Mouse (Mus musculus) MEL (cell line): Measurements from ENCODE around the gene Gm45234.

ENCODE experiments used
- CHD1 ChIP-seq: IDR thresholded peaks from 2 replicates; pipeline ENCODE4 v1.6.1; 2012; ENCODE audit warnings: low read depth, mild to moderate bottlenecking, inconsistent platforms, low read length, improper control_type of control experiment
- CTCF ChIP-seq, 3 experiments: IDR thresholded peaks in 2 of 3; conservative IDR thresholded peaks in 1 of 3; 2 replicates each; pipeline ENCODE4 v1.5.1; 2011 to 2012; ENCODE audit warnings: low read length in 3 of 3, low read depth in 2 of 3, mild to moderate bottlenecking in 2 of 3, improper control_type of control experiment in 1 of 3, inconsistent platforms in 1 of 3, mixed read lengths in 1 of 3, moderate library complexity in 1 of 3; ENCODE audit not compliant: control insufficient read depth in 1 of 3, insufficient read depth in 1 of 3, poor library complexity in 1 of 3, severe bottlenecking in 1 of 3
- EP300 ChIP-seq, 2 experiments: IDR thresholded peaks; 2 replicates each; pipeline ENCODE4 v1.6.1; 2011; ENCODE audit warnings: improper control_type of control experiment in 2 of 2, low read length in 2 of 2, low read depth in 1 of 2, mild to moderate bottlenecking in 1 of 2
- MAFK ChIP-seq: IDR thresholded peaks from 2 replicates; pipeline ENCODE4 v1.6.1; 2011; ENCODE audit warnings: low read depth, mild to moderate bottlenecking, low read length, improper control_type of control experiment, borderline replicate concordance
- MAX ChIP-seq: IDR thresholded peaks from 2 replicates; pipeline ENCODE4 v1.6.1; 2011; ENCODE audit warnings: low read length, improper control_type of control experiment
- NELFE ChIP-seq: IDR thresholded peaks from 2 replicates; pipeline ENCODE4 v1.6.1; 2011; ENCODE audit warnings: low read depth, low read length, improper control_type of control experiment
- POLR2A ChIP-seq, 2 experiments: IDR thresholded peaks; 2 replicates each; pipeline ENCODE4 v1.6.1; 2011 to 2012; ENCODE audit warnings: low read length in 2 of 2, mild to moderate bottlenecking in 2 of 2, control low read depth in 1 of 2, improper control_type of control experiment in 1 of 2, low read depth in 1 of 2, moderate library complexity in 1 of 2; ENCODE audit not compliant: control insufficient read depth in 1 of 2, insufficient read depth in 1 of 2, poor library complexity in 1 of 2
- SIN3A ChIP-seq: IDR thresholded peaks from 2 replicates; pipeline ENCODE4 v1.6.1; 2012; ENCODE audit warnings: low read length, improper control_type of control experiment, inconsistent platforms
- USF1 ChIP-seq: IDR thresholded peaks from 2 replicates; pipeline ENCODE4 v1.6.1; 2014; ENCODE audit warnings: low read depth, mild to moderate bottlenecking, inconsistent platforms, low read length, improper control_type of control experiment, moderate library complexity
- ZKSCAN1 ChIP-seq: IDR thresholded peaks from 2 replicates; pipeline ENCODE4 v1.6.1; 2012; ENCODE audit warnings: low read depth, mild to moderate bottlenecking, inconsistent platforms, low read length, improper control_type of control experiment, moderate library complexity

GRCm38 (mm10) chr6:124729850-124730705 lies 25.7 kb downstream of the Gm45234 start:
- TF ChIP-seq NELFE (no peak), MAX (no peak), CHD1 (no peak), SIN3A (no peak), CTCF (IDR thresholded peaks at IDR 0.05 in 2 of 3, conservative IDR thresholded peaks at IDR 0.05 in 1 of 3; ENCODE audit: control insufficient read depth in 1 of 3, insufficient read depth in 1 of 3, low read depth in 2 of 3, low read length in 3 of 3, poor library complexity in 1 of 3, severe bottlenecking in 1 of 3) (no peak), MAFK (no peak), POLR2A (IDR thresholded peaks at IDR 0.05; ENCODE audit: control insufficient read depth in 1 of 2, insufficient read depth in 1 of 2, low read depth in 1 of 2, low read length in 2 of 2, poor library complexity in 1 of 2) (no peak), ZKSCAN1 (no peak), EP300 (IDR thresholded peaks at IDR 0.05; ENCODE audit: low read depth in 1 of 2, low read length in 2 of 2) (no peak), USF1 (peak; percentile 80)
